Mouse (Mus musculus) kidney, adult 2 months (tissue): ENCODE data around the gene Was. TPM values are rescaled to one million over a fixed set of nuclear protein-coding genes. Genes with fewer than 3 reads are reported as not detected.
"Not testable (repeated sequence)": the region's sequence is repeated elsewhere in the genome, so short reads cannot be mapped to it uniquely, and the experiment has no call there.

ENCODE experiments used
- DNase-seq: peaks from one replicate; pipeline ENCODE4 v3.0.0; 2021
- H3K27ac ChIP-seq: fragments of 200-500 bp; 2 replicates; pipeline ENCODE4 v1.5.1; 2012; ENCODE audit warnings: low read depth, low read length, control low read depth, inconsistent platforms; ENCODE audit not compliant: insufficient read depth
- H3K27me3 ChIP-seq: fragments of 200-500 bp; replicated peaks from 2 replicates; pipeline ENCODE4 v1.6.1; 2012; ENCODE audit warnings: mild to moderate bottlenecking, moderate library complexity, low read length, inconsistent platforms; ENCODE audit not compliant: control insufficient read depth, insufficient read depth
- H3K36me3 ChIP-seq: fragments of 200-500 bp; 2 replicates; pipeline ENCODE4 v1.6.1; 2012; ENCODE audit warnings: mild to moderate bottlenecking, moderate library complexity, low read length, inconsistent platforms; ENCODE audit not compliant: control insufficient read depth, insufficient read depth
- H3K4me1 ChIP-seq: fragments of 200-500 bp; 2 replicates; pipeline ENCODE4 v1.6.1; 2011; ENCODE audit warnings: low read length; ENCODE audit not compliant: control insufficient read depth, insufficient read depth
- H3K4me3 ChIP-seq: fragments of 200-500 bp; 2 replicates; pipeline ENCODE4 v1.5.1; 2011; ENCODE audit warnings: mild to moderate bottlenecking, low read depth, low read length, control low read depth; ENCODE audit not compliant: insufficient read depth
- CTCF ChIP-seq: fragments of 200-500 bp; conservative IDR thresholded peaks from 2 replicates; pipeline ENCODE4 v1.5.1; 2011; ENCODE audit warnings: low read depth, mild to moderate bottlenecking, control low read depth, low read length, moderate library complexity, mixed read lengths; ENCODE audit not compliant: insufficient read depth, insufficient read length
- POLR2A ChIP-seq: fragments of 200-500 bp; IDR thresholded peaks from one replicate; pipeline ENCODE4 v1.6.1; 2011; ENCODE audit warnings: low read depth, low read length, control low read depth
- WGBS: fragments of 180-500 bp; shearing (Covaris S2); methylation state at CpG from one replicate; pipeline ENCODE4 v1.1.7; 2018; 5-methylcytosine and 5-hydroxymethylcytosine counted together
- polyA plus RNA-seq: library from polyadenylated mRNA; depleted of rRNA; stranded (reverse); fragments of >200 nt; gene quantifications from 2 replicates; pipeline ENCODE4 v1.2.3, GENCODE M21; 2012

The Was gene
- polyA plus RNA-seq, 1 experiment = 3.4 TPM

DNA sequence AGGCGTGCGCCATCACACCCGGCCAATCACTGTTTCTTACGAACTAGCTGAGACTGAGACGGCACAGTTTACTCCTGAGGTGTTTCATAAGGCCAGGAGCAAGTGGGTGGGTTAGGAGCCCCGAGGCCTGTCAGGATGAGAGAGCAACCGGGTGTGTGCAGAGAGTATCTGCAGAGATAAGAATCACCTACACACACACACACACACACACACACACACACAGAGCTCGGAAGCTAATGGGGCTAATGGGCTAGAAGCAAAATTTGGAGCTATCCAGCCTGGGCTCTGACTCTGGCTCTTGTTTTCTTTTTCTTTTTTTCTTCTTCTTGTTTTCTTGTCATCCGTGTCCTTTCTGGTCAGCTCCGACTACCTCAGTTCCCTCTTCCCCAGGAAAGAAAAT, 5.2 kb upstream of the Was start:
- no peaks in the 10 kb centered on the region for H3K27me3 ChIP-seq
- H3K4me1 ChIP-seq = peaks cover 3% of the 10 kb centered on the region; the same call in 1 of the 2 replicates
- H3K36me3 ChIP-seq = no peaks in the 10 kb centered on the region
- no peak for TF ChIP-seq CTCF
- no peak for TF ChIP-seq POLR2A
- WGBS = 74% methylated on average over 9 of the region's 10 CpGs
- H3K27ac ChIP-seq = no peak overlapping the region
- no peak for DNase-seq
- no peak overlapping the region for H3K4me3 ChIP-seq

DNA sequence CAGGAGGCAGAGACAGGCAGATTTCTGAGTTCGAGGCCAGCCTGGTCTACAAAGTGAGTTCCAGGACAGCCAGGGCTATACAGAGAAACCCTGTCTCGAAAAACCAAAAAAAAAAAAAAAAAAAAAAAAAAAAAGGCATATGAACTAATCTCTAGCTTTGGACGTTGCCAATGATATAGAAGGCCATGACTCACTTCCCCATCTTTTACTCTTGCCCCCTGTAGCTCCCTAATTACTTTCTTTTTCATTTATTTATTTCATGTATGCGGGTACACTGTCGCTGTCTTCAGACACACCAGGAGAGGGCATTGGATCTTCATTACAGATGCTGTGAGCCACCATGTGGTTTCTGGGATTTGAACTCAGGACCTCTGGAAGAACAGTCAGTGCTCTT, 653 bp upstream of the Was start:
- WGBS = 83% methylated on average over 4 of the region's 5 CpGs
- not testable (repeated sequence) for H3K27ac ChIP-seq, H3K27me3 ChIP-seq, DNase-seq, H3K4me1 ChIP-seq, H3K4me3 ChIP-seq, H3K36me3 ChIP-seq

DNA sequence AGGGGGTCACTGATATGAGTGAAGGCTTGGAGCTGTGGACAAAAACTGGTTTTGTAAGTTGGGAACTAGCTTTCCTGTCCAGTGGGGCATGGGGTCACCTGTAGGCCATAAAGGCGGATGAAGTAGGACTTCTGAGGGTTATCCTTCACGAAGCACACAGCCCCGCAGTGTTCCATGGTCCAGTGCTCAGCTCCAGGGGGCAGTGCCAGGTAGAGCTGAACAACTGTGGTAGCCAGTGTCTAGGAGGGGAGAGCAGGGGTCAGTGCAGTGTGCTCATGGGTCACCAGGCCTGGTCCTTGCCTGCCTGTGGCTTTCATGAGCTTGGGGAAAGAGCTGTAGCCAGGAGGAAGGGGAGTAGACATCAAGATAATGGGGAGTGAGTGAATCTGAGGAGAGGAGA, 552 bp downstream of the Was start:
- no peaks in the 10 kb centered on the region for H3K27me3 ChIP-seq
- DNase-seq = no peak
- 33% methylated on average over 3 of the region's 3 CpGs for WGBS
- H3K4me1 ChIP-seq = no peaks in the 10 kb centered on the region
- H3K36me3 ChIP-seq = no peaks in the 10 kb centered on the region
- H3K27ac ChIP-seq = no peak overlapping the region
- H3K4me3 ChIP-seq = no peak overlapping the region
- TF ChIP-seq CTCF = no peak
- no peak for TF ChIP-seq POLR2A

DNA sequence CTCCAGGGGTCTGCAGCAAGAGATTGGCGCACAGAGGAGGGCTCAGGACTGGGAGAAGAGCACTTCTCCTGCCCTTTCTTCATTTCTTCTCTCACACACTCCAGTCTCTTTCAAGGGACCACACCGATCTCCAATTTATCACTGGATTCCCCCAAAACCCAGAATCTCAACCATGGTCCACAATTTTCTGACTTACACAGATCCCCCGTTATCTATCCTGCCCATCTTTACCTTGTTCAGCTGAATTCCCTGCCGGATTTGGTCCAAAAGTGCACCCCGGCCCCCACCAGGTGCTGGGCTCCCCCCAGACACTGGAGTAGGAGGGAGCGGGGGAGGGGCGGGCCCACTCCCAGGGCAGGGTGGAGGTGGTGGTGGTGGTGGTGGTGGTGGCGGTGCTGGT, 4.7 kb downstream of the Was start:
- H3K4me3 ChIP-seq = no peak overlapping the region
- TF ChIP-seq CTCF (no peak), POLR2A (no peak)
- H3K4me1 ChIP-seq = no peaks in the 10 kb centered on the region
- WGBS = 94% methylated on average over 7 of the region's 8 CpGs
- DNase-seq = no peak
- H3K27ac ChIP-seq = no peak overlapping the region
- H3K36me3 ChIP-seq = no peaks in the 10 kb centered on the region
- H3K27me3 ChIP-seq = no peaks in the 10 kb centered on the region

DNA sequence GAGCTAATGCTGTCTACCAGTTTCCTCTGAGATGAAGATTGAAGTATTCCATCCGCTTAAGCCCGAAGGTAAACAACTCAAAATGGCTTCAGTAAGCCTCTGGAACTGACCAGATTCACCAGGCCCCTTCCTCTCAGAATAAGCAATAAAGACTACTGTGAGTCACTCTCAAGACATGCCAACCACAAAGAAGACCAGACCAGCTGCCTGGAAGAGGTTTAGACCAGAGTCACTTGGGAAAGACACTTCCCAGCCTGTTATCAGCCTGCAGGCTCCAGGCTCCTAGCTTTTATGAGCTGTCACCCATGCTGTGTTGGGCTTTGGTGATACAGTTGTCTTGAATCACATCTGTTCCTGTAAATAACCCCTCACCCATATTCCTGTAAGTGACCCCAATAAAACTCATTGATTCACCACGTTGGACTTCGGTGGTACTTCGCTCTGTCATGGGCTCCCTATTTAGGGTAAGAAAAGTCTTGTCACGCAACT, 5.5 kb downstream of the Was start:
- Histone ChIP-seq H3K4me3 (no peak overlapping the region), H3K27me3 (no peaks in the 10 kb centered on the region), H3K27ac (no peak overlapping the region), H3K4me1 (no peaks in the 10 kb centered on the region), H3K36me3 (no peaks in the 10 kb centered on the region)
- no peak for TF ChIP-seq CTCF
- no peak for TF ChIP-seq POLR2A
- DNase-seq = no peak
- WGBS = 84% methylated on average over 6 of the region's 6 CpGs

DNA sequence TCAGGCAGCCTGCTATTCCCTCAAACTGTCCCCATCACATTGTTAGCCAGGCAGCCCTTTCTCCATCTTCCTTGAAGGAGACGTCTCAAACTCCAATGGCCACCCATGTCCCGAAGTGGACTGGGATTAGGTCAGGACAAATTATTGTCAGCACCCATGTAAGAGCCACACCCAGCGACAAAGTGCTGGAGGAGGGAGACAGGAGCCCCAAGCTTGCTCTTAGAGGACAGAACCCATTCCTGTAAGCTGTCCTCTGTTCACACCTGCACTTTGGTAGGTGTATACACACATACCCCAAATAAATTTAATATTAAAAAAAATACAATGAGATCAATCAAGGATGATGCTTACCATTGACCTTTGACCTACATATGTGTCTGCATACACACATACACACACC, 15.2 kb downstream of the Was start:
- 19% methylated on average over 3 of the region's 3 CpGs for WGBS
- Histone ChIP-seq H3K36me3 (no peaks in the 10 kb centered on the region), H3K27ac (peak overlapping the region; percentile 53; the same call in 1 of the 2 replicates), H3K27me3 (no peaks in the 10 kb centered on the region), H3K4me3 (peak overlapping the region; percentile 56), H3K4me1 (peaks cover 3% of the 10 kb centered on the region; the same call in 1 of the 2 replicates)
- TF ChIP-seq POLR2A (no peak), CTCF (no peak)
- no peak for DNase-seq

DNA sequence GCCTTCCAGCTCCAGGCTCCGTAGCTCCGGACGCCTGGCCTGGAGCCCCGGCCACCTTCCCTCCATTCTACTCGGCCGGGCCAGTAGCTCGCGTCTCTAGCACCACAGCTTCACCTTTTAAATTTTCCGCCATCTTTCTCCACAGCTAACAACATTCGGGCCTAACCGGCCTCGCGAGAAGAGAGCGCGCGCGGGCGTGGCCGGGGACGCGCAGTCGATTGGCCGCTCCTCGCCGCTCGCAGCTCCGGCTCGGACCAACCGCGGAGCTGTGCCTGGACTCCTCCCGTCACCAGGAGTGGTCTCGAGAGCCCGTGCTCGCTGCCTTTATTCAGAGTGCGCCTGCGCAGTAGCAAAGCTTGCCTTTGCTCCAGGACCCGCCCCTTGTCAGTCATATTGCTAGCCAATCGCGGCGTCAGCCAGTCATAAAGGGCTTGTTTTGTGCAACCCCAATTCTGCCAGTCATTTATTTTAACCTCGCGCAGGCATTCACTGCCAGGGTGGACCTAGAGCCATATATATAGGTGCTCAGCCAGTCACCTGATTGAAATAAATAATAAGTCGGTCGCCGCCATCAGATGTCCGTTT, 15.8 kb downstream of the Was start, which contains the start of gene Suv39h1:
Suv39h1 (minus strand) TSS at position 331 of the 585 bp plus-strand sequence.
- Histone ChIP-seq H3K27ac (peak within 1 kb of the TSS; percentile 53), H3K27me3 (no peaks in the 10 kb centered on the region), H3K4me3 (peak within 1 kb of the TSS; percentile 68), H3K4me1 (peaks cover 3% of the 10 kb centered on the region; the same call in 1 of the 2 replicates), H3K36me3 (no peaks in the 10 kb centered on the region)
- under 1% methylated on average over 45 of the region's 46 CpGs for WGBS
- peak; percentile 98 for DNase-seq
- TF ChIP-seq CTCF = no peak
- TF ChIP-seq POLR2A = peak; percentile 12
